Mouse (Mus musculus) megakaryocyte-erythroid progenitor cell, adult 5-6 weeks (primary cell): ENCODE results near the gene Rsph14. TPM values are rescaled to one million over a fixed set of nuclear protein-coding genes. Genes with fewer than 3 reads are reported as not detected.
"Not testable (repeated sequence)": the region's sequence is repeated elsewhere in the genome, so short reads cannot be mapped to it uniquely, and the experiment has no call there.

ENCODE experiments used
- ATAC-seq: replicated peaks from 2 replicates; pipeline ENCODE4 v1.8.0; 2016; ENCODE audit warnings: mild to moderate bottlenecking, inconsistent platforms; ENCODE audit not compliant: severe bottlenecking, poor library complexity, low FRiP score, low TSS enrichment
- total RNA-seq, 2 experiments: library from RNA; stranded (forward) in 1 of 2; stranded (reverse) in 1 of 2; fragments of 200-1000, 215-1000 nt in 1 of 2; fragments of >200 nt in 1 of 2; fragmentation: Nextera tagmentation in 1 of 2; gene quantifications; 2 replicates each; pipeline ENCODE4 v1.2.3; 2014 to 2017

Rsph14 gene
- total RNA-seq, 2 experiments from 2014 or later, result not detected

DNA sequence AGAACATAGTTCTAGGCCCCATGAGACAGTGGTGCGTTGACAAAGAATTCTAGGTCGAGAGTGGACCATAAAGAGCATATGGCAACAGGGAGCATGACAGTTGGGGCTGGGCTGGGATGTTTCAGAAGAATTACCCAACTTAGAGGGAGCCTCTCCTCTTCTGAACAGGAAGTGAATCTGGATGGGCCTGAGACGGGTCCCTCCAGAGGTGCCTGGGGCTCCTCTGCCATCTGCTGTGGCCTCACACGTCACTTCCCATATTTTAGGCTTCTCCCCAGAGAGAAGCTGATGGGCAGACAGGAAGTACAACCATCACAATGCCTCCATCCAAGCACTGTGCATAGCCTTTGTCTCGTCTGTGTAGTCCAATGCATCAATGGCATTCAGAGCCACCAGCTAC, 23.3 kb upstream of the Rsph14 start:
- ATAC-seq, result no peak

DNA sequence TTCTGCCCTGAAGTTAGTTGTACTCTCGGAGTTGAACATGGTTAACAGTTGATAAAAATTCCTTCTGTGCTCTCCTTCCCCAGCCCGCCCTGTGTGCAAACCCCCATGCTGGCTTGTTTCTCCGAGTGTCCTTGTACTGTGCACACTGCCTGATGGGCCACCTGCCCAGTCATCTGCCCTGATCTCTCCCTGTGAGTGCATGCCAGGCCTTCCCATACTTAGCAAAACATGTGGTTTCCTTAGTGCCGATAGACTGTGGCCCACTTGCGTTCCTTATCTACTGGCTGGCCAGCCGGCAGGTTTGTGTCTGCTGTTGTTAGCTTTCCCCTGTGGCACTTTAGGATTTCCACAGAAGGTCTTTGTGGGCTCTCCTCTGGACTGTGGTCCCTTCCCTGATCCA, 21.7 kb upstream of the Rsph14 start:
- peak; percentile 71 for ATAC-seq

DNA sequence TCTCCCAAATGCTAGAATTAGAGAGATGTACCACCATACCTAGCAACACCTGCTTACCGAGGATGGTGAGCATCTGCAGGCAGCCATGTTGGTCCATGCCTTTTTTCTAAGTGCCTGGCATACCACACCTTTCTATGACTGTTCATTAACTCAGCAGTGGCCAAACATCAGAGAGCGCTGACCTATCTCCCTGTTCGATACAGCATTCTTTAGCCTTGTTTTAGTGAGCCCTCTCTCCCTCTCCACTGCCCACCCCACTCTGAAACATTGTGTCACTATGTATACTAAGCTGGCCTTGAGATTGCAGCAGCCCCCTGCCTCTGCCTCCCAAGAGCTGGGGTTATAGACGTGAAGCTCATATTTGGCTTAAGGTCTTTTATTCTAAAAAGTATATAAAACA, 21.3 kb upstream of the Rsph14 start:
- no peak for ATAC-seq

DNA sequence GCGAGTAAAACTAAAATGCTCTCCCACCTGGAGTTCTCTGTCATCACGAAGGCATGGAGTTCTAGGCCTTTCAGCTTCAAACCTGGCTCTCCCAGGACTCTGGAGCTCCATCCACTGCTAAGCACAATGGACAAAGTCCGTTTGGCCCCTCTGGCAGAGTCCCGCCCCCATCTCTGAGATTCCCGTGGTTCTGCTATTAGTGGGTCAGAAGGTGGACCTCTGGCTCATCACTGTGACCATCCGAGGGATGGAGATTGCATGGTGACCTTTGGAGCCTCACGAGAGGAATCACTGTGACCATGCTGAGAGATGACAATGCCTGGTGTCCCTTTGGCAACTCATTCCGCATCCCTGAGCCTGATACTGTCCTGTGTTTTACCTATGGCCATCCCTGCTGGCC, 20.5 kb upstream of the Rsph14 start:
- no peak for ATAC-seq

DNA sequence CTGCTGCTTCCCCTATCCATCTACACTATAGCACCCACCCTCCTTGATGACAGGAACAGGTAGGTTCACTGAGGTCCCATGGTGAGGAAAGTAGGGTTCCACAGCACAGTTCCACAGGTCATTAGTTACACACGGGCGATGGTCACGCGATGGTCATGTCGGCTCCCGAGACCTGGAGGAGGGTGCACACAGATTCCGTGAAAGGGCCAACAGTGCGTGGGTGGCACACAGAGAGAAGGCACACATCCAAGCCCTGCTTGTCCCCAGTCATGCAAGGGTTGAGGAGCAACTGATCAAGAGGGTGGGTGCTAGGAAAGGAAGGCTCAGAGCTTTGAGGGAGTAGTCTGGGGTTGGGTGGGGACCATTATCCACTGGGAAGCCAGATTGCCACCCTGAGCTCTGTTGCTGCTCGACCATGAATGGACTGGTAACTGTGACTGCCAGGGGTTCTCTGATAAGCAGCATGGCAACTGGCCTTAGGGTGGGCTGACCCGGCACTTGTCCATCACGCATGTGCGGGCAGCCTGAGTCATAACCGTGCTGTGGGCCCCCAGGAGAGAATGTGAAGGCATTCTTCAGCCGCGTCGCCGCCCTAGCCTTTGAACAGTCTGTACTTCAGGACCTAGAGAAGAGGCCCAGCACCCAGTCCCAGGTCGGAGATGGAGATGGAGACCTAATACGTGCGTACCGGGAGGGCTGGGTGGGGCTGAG, 19.1 kb upstream of the Rsph14 start:
- ATAC-seq, result no peak

DNA sequence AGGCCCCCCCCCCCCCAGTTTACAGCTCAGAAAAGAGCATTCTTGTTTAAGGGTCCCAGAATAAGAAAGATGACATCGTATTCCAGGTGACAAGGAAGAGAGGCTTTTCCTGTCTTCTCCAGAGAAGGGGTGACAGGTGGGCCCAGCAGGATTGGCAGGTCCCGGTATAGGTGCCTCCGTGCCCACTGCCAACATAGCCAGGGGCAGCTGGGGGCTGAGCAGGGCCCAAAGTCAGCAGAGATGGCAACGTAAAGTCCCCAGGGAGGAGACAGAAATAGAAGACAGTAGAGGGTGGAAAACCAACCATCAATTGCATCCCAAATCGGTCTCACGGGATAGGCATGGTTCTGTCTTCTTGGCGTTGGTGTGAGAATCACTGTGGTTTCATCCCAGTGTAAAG, 16.3 kb upstream of the Rsph14 start:
- ATAC-seq, result no peak

DNA sequence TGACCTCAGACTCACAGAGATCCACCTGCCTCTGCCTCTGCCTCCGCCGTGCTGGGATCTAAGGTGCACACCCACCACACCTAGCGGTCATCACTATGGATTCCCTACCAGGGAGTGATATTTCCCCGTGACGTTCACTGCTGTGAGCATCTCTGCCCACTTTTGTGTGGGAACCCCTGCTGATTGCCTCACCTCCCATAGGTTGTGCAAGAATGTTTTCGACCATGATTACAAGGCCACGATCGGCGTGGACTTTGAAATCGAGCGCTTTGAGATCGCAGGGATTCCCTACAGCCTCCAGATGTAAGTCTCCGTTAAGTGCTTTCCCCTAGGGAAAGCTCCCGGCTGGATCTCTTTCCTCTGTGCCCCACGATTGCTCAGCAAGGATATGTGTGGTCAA, 13.4 kb upstream of the Rsph14 start:
- ATAC-seq, result no peak

DNA sequence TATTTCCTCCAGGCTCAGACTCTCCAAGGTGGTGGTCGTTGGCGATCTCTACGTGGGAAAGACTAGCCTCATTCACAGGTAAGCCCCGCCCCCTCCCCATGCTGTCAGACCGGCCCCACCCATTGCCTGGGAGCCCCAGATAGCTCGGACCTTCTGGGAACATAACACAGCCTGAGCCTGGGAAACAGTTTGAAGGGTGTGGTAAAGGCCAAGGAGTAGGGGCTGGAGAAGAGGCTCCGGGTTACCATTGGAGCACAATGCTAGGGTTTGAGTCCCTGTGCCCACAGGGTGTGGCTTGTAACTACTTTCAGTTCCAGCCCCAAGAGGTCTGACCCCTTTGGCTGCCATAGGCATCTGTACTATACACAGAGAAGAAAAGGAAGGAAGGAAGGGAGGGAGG, 12.1 kb upstream of the Rsph14 start:
- ATAC-seq, result peak; percentile 60

DNA sequence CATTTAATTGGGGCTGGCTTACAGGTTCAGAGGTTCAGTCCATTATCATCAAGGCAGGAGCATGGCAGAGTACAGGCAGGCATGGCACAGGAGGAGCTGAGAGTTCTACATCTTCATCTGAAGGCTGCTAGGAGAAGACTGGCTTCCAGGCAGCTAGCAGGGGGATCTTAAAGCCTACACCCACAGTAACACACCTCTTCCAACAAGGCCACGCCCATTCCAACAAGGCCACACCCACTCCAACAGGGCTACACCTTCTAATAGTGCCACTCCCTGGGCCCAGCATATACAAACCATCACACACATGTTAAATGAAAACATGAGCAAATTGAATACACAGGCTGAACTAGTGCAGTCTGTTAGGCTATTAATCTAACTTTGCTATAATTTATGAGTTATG, 9.7 kb upstream of the Rsph14 start:
- not testable (repeated sequence) for ATAC-seq

DNA sequence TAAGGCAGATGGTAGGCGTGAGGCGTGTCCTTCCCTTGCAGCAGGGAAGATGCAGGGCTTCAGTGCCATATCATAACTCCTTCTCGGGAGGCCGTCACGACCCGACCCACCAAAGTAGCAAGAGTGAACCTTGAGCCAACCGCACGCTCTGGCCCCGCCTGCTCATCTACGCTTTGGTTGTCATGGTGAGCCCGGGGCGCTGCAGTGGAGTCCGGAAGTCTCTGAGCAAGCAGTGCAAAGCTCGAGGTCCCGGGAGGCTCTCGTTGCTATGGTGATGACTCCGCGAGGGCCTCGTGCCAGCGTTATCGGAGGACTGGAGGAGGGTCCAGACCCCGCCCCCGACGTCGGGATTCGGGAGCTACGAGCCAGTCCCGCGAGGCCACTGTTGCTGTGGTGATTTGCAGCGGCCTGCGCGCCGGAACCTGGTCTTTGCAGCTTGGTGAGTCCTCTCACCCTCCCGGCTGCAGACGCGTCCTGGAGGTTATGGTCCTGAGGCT, 4.5 kb upstream of the Rsph14 start, which contains the start of gene Rab36:
Gene Rab36, plus strand, starts transcription at position 176 of the 497 bp plus-strand sequence.
- ATAC-seq, result peak; percentile 94

DNA sequence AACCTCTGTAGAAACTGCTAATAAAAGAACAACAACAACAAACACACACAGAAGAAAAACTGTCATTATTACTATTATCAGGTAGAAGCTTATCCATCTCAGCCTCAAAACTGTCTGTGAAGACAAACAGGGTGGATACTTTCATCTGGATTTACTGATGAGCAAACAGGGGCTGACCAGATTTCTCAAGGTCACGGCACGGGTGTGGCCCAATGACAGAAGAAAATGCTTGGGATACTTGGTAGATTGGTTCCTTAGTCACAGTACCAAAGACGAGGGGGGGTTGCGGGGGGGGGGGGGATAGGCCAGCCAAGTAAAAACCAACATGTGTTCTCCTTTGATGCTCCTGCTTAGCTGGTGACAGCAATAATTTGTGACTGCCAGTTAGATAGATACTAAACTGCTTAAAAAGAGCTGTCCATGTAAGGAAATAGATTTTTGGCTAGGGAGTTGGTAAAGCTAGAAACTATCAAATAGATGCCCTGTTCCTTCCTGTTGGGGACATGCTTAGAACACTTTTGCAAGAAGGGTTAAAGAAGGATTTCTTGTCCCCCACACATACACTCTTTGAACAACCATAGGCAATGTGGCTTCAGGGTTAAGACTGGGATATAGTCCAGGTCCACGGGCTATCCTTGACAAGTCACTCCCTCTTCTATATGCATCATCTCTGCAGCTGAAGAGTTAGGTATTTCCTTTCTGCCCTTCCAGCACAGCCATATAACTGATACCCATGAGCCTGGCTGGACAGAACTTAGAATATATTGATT, 856 bp downstream of the Rsph14 start:
- no peak for ATAC-seq

DNA sequence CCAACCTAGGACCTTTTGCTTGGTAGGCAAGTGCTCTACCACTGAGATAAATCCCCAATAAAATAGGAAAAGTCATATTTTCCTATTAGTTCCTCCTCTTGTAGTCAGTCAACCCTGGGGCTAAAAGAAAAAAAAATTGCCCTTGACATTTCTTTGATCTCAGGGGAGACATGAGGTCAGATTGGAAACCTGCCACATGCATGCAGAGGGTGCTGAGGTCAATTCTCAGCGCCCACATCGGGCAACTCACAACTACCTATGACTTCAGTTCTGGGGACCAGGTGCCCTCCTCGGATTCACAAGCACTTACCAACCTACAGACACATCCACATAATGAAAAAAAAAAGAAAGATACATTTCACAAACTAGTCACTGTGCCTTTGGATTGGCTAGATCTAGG, 2.2 kb downstream of the Rsph14 start:
- no peak for ATAC-seq

DNA sequence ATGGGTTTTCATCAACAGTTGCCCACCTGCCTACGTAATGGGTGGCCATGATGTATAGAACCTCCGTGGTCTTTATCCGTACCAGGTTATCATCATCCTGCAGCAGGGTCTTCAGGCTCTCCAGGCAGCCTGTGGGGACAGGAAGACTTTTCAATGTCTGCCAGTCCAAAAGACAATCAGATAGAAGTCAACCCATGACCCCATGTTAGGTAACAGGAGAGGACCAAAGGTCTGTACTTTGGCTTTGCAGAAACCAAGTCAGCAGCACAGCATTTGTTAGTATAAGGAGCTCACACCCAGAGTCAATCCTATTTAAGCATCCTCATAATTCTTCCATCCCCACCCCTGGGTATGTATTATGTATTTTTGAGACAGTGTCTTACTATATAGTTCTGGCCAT, 2.7 kb downstream of the Rsph14 start:
- no peak for ATAC-seq

DNA sequence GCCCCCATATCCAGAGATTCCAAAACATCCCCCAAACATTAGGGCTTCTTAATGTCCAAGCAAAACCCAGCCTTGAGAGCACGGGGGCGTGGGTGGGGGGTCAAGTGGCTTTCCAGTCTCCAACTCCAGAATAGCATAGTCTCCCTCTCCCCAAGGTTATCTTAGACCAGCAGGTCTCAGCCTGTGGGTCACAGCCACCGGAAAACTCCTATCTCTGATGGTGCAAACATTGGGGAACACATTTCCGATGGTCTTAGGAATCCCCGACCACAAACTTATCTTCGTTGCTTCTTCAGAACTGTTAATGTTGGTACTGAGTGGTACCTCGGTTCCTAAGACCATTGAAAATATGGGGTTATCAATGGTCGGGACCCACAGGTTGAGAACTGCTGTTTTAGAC, 3.6 kb downstream of the Rsph14 start:
- ATAC-seq, result peak; percentile 53; the same call in 1 of the 2 replicates

DNA sequence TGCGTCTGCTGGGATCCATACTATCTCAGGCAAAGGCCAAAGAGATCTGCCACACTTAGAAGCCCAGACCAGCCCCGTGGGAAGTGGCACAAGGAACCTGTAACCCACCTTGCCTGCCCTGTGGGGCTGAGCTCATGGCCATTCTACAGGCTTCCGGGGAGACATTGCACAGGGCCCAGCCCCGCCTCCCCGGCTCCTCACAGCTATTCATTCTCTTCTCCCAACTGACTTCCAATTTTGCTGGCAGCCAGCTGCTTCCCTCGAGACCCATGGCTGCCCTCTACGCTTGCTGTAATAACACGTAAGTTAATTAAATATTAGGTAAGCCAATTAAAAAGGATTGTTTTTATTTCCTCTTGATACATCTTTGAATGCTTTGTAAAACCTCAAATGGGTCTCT, 5.9 kb downstream of the Rsph14 start:
- ATAC-seq, result no peak

DNA sequence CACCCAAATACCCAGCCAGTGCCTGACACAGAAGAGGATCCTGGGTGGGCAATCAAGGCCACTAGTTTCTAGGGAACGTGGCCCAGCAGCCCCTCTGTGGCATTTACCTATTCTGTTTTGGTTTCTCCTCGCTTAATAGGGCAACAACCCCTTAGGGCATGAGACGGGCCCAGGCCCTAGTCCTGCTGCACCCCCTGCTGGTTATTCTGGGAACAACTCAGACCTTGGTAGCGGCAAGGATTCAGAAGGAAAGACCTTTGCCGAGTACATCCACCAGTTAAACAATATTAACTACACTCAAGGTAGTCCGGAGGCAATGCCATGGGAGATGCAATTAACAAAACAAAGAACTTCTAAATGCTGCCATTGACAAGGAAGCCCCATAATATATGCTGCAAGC, 11.2 kb downstream of the Rsph14 start:
- peak; percentile 89 for ATAC-seq

DNA sequence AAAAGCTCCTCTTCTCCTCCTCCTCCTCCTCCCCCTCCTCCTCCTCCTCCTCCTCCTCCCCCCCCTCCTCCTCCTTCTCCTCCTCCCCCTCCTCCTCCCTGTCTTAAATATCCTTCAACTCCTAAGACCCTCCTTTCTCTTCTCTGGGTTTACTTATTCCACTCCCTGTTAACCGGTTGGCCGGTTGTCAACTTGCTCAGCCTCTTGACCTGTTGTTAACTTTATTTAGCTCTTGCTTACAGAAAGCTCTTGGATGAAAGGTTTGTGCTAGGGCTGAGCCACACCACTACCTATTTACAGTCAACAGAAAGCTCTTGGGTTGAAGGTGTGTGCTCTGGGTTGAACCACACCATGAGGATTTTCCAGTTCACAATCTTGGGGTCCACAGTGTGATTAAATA, 12.1 kb downstream of the Rsph14 start:
- ATAC-seq, result no peak

DNA sequence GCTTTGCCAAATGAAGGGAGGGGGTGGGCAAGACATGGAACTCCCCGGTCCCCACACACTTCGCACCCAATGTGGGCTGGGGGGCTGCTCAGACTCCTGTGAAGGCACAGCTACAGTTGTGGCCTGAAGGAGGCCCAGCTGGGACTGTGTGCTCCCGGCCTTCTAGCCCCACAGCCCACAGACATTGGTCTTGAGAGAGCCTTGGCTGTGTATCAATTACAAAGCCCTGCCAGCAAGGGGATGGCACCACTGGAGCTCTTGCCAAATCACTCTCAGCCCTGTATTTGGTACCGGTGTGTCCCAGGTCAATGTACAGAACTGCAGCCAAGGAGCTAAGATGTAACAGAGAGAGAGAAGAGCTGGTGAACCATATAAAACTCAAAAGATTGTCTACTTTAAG, 15.9 kb downstream of the Rsph14 start:
- no peak for ATAC-seq

DNA sequence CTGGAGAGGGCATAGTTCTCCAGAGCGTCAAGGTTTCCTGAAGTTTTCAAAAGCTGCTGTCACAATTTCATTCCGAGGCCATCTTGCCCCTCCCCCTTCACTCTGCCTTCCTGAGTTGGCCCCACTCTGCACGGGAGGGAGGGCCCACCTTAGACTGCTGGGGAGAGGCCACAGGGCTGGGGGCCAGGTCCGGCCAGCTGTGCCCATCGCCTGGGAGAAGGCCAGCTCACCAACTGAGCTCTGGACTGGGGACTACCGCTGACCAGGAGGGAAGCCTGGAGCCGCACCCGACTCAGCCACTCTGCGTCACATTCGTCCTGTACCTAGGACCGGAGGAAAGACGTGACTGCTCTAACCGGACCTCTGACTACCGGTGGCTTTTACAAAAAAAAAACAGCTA, 16.9 kb downstream of the Rsph14 start:
- ATAC-seq, result no peak

DNA sequence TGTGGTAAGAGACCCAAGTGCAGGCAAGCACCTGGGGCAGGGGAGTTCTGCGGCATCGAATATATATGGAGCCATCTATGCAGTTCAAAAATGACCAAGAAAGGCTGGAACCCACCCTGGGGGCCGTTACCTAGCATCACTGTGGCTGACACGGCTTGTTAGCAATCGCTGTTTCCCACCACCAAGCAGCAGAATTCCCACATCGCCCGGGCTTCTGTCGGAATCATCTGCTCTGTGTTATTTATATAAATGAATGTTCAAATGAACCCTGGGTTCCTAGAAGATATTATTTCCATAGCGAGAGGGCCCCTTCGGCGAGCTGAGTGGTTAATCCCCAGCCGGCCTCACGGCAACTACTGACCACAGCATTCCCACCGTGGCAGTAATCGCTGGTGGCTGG, 21.7 kb downstream of the Rsph14 start:
- ATAC-seq, result no peak
